Mouse (Mus musculus) midbrain, embryonic 10.5 days (tissue): Measurements from ENCODE around the gene Mttp. TPM values are rescaled to one million over a fixed set of nuclear protein-coding genes. Genes with fewer than 3 reads are reported as not detected.
"Not testable (repeated sequence)": the region's sequence is repeated elsewhere in the genome, so short reads cannot be mapped to it uniquely, and the experiment has no call there.

ENCODE experiments used
- DNase-seq: peaks from one replicate; pipeline ENCODE4 v3.0.0-alpha.2; 2017; ENCODE audit warnings: low spot score
- H3K27ac ChIP-seq: fragments of 300-500 bp; sonication (generic); replicated peaks from 2 replicates; pipeline ENCODE4 v1.5.1; 2016; ENCODE audit warnings: mild to moderate bottlenecking
- H3K27me3 ChIP-seq: fragments of 300-500 bp; sonication (generic); 2 replicates; pipeline ENCODE4 v1.6.1; 2016; ENCODE audit warnings: low read depth, mild to moderate bottlenecking; ENCODE audit not compliant: poor library complexity, severe bottlenecking
- H3K36me3 ChIP-seq: fragments of 300-500 bp; sonication (generic); 2 replicates; pipeline ENCODE4 v1.6.1; 2016; ENCODE audit warnings: mild to moderate bottlenecking, moderate library complexity
- H3K4me1 ChIP-seq: fragments of 300-500 bp; sonication (generic); 2 replicates; pipeline ENCODE4 v1.6.1; 2016
- H3K4me3 ChIP-seq: fragments of 300-500 bp; sonication (generic); 2 replicates; pipeline ENCODE4 v1.5.1; 2016; ENCODE audit warnings: mild to moderate bottlenecking, moderate library complexity
- H3K9me3 ChIP-seq: fragments of 300-500 bp; sonication (generic); replicated peaks from 2 replicates; pipeline ENCODE4 v1.6.1; 2016; ENCODE audit warnings: mild to moderate bottlenecking
- WGBS: fragments of 180-500 bp; shearing (Covaris S2); methylation state at CpG from one replicate; pipeline ENCODE4 v1.1.7; 2016; 5-methylcytosine and 5-hydroxymethylcytosine counted together
- polyA plus RNA-seq: library from polyadenylated mRNA; unstranded; fragments of >200 nt; fragmentation: Nextera tagmentation; extraction: Ambion mirVana; gene quantifications from 2 replicates; pipeline ENCODE4 v1.2.1, GENCODE M21; 2016

Gene Mttp
- polyA plus RNA-seq, 1 experiment from 2014 or later, result 11.3 TPM

DNA sequence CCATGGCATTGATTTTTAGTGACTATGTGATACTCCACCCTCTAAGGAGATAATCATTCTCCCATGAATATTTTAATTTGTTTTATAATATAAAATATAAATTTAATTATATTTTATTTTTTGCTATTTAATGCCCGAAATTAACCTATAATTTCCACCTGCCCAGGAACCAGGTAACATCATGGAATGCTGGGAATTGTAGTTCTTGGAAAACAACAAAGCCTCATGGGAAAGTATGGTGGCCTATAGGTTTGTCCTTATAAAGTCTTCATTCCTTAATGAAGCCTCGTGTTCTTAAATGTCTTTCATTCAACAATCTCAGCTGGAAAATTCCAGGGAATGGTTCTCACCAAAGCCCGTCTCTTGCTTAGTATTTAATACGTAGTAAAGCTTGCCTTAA, 10.3 kb upstream of the Mttp start:
- Histone ChIP-seq H3K4me1 (no peaks in the 10 kb centered on the region), H3K4me3 (no peak overlapping the region), H3K27ac (no peak overlapping the region), H3K36me3 (peaks cover 57% of the 10 kb centered on the region), H3K27me3 (no peaks in the 10 kb centered on the region), H3K9me3 (no peaks in the 10 kb centered on the region)
- no peak for DNase-seq
- WGBS, result 92% methylated on average over 4 of the region's 4 CpGs

DNA sequence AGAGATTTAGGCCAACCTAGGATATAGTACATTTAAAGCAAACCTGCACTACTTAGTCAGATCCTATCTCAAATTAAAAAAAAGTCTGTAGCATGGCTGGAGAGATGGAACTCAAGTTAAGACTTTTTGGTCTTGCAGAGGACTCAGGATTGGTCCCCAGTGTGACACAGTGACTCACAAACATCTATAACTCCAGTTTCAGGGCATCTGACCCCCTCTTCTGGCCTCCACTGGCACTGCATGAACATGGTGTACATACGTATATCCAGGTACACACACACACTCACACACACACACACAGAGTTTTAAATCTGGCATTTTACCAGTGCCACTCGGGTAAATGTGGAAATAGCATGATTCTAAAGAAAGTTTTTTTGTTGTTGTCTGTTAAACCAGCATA, 4.0 kb upstream of the Mttp start:
- H3K4me1 ChIP-seq, result no peaks in the 10 kb centered on the region
- peaks cover 50% of the 10 kb centered on the region for H3K36me3 ChIP-seq
- H3K27me3 ChIP-seq, result no peaks in the 10 kb centered on the region
- no peak overlapping the region for H3K27ac ChIP-seq
- H3K4me3 ChIP-seq, result no peak overlapping the region
- WGBS, result 91% methylated on average over 2 of the region's 2 CpGs
- DNase-seq, result no peak
- no peaks in the 10 kb centered on the region for H3K9me3 ChIP-seq

DNA sequence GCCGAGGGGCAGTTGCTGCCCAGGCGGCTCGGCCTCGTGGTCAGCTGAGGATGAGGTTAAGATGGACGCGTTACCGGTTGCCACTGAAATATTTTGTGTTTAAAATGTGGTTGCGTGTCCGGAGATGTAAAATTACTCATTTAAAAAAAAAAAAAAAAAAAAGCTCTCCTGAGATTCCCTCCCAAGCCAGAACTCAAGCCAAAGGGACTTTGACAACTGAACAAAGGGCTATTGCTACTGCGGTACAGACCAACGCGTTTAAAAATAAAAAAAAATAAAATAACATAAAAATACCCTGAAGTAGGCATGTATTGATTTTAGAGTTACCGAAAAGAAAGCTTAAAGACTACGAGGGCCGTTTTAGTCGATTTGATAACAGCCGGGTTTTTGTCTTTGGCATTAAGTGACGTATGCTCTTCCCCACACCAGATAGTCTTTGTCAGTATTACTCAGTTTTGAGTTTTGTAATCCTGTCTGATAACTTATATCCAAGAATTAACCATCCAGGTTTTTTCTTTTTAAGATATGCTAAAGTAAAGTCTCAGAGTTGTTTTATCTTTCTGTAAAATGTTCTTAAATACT, 617 bp downstream of the Mttp start:
- peaks cover 5% of the 10 kb centered on the region for H3K4me1 ChIP-seq
- H3K27ac ChIP-seq, result peak overlapping the region; percentile 97
- under 1% methylated on average over 18 of the region's 18 CpGs for WGBS
- H3K27me3 ChIP-seq, result no peaks in the 10 kb centered on the region
- no peak for DNase-seq
- peak overlapping the region; percentile 72 for H3K4me3 ChIP-seq
- H3K36me3 ChIP-seq, result peaks cover 10% of the 10 kb centered on the region
- H3K9me3 ChIP-seq, result no peaks in the 10 kb centered on the region

GRCm38 (mm10) chr3:138143315-138144059, 1.3 kb downstream of the Mttp start, which contains the start of gene Trmt10a:
TSS of gene Trmt10a (plus strand) at chr3:138143448.
- peaks cover 5% of the 10 kb centered on the region for H3K4me1 ChIP-seq
- H3K9me3 ChIP-seq, result no peaks in the 10 kb centered on the region
- no peaks in the 10 kb centered on the region for H3K27me3 ChIP-seq
- peak; percentile 98 for DNase-seq
- WGBS, result under 1% methylated on average over 70 of the region's 70 CpGs
- peak within 1 kb of the TSS; percentile 97 for H3K27ac ChIP-seq
- H3K36me3 ChIP-seq, result peaks cover 4% of the 10 kb centered on the region
- peak within 1 kb of the TSS; percentile 72 for H3K4me3 ChIP-seq

GRCm38 (mm10) chr3:138142733-138143314, 1.9 kb downstream of the Mttp start:
- DNase-seq, result no peak
- WGBS, result 9% methylated on average over 12 of the region's 12 CpGs

DNA sequence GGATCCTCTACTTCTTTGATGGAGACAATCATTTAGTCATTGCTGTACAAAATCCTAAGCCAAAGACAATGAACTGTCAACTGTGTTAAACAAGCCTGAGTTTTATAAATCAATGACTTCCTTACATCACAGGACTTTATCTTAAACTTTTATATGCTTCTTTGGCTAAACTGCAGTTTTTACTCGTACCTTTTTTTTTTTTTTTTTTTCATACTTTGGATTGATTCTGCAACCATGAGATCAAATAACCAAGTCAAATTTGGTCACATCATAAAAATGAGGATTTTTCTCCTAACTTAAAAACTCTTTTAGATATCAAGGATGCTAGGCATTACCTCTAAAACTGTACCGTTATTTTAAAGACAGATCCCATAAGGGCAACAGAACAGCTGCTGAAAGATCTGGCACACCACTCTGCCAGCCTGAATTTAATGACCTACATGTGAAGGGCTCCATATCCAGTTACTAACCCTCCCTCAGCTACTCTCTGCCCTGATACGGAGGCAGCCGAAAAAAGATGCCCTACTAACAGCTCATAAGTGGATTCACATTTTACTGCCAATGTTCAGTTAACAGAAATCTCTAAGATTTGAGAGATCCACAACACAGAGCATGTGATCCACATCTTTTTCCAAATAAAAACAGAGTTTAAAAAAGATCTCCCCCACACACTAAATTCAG, 2.6 kb downstream of the Mttp start:
- H3K4me1 ChIP-seq, result peaks cover 5% of the 10 kb centered on the region
- H3K4me3 ChIP-seq, result peak overlapping the region; percentile 72
- no peak for DNase-seq
- WGBS, result 87% methylated on average over 4 of the region's 4 CpGs
- no peaks in the 10 kb centered on the region for H3K9me3 ChIP-seq
- peaks cover 7% of the 10 kb centered on the region; the same call in 1 of the 2 replicates for H3K36me3 ChIP-seq
- H3K27ac ChIP-seq, result peak overlapping the region; percentile 97
- no peaks in the 10 kb centered on the region for H3K27me3 ChIP-seq

More at GRCm38 (mm10) chr3:138142733-138143314, 1.9 kb downstream of the Mttp start:
- Histone ChIP-seq H3K36me3 (peaks cover 7% of the 10 kb centered on the region; the same call in 1 of the 2 replicates), H3K27ac (peak overlapping the region; percentile 97), H3K27me3 (no peaks in the 10 kb centered on the region), H3K4me1 (peaks cover 5% of the 10 kb centered on the region), H3K9me3 (no peaks in the 10 kb centered on the region), H3K4me3 (peak overlapping the region; percentile 72)

DNA sequence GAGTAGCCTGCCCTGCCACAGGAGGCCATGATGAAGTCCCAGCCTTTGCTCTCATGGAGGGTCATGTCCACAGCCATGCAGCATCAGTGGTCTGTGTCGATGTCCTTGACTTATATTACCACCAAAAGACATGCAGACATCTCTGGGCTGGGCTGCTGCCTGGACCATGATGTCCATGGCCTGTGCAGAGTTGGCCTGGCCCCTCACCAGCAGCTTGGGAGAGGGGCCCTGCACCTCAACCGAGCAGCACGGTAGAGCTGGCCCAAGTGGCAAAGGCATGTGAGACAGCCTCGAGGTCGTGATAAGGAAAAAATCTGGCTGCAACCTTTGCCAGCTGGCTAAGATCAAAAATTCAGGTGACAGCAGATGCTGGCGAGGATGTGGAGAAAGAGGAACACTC, 5.1 kb downstream of the Mttp start:
- WGBS, result 95% methylated on average over 6 of the region's 6 CpGs
- DNase-seq, result no peak
- Histone ChIP-seq H3K27me3 (no peaks in the 10 kb centered on the region), H3K4me3 (no peak overlapping the region), H3K36me3 (peaks cover 7% of the 10 kb centered on the region; the same call in 1 of the 2 replicates), H3K9me3 (no peaks in the 10 kb centered on the region), H3K27ac (no peak overlapping the region), H3K4me1 (peaks cover 5% of the 10 kb centered on the region)

GRCm38 (mm10) chr3:138138146-138138545, 6.6 kb downstream of the Mttp start:
- not testable (repeated sequence) for H3K36me3 ChIP-seq, H3K4me3 ChIP-seq, H3K9me3 ChIP-seq, H3K4me1 ChIP-seq, H3K27ac ChIP-seq, DNase-seq, H3K27me3 ChIP-seq
- WGBS, result 95% methylated on average over 13 of the region's 13 CpGs

DNA sequence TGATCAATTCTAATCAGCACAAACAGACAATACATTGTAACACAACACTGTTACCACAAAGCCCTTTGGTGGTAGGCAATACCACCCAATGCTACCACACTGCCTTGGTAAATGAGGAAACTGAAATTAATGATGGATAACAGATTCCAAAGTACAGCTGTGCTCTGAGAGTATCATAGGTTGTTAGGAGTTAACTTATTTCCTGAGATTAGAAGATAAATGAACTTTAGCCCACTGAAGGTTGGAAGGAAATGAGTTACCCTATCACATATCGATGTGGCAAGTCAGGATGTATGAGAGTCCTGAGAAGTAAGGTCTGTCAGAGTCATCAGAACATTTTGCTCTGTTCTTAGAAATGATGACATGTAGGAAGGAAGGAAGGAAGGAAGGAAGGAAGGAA, 10.2 kb downstream of the Mttp start:
- 89% methylated on average over 1 of the region's 1 CpGs for WGBS
- Histone ChIP-seq H3K27ac (no peak overlapping the region), H3K4me1 (peaks cover 12% of the 10 kb centered on the region), H3K27me3 (no peaks in the 10 kb centered on the region), H3K36me3 (peaks cover 7% of the 10 kb centered on the region; the same call in 1 of the 2 replicates), H3K9me3 (no peaks in the 10 kb centered on the region), H3K4me3 (no peak overlapping the region)
- no peak for DNase-seq

DNA sequence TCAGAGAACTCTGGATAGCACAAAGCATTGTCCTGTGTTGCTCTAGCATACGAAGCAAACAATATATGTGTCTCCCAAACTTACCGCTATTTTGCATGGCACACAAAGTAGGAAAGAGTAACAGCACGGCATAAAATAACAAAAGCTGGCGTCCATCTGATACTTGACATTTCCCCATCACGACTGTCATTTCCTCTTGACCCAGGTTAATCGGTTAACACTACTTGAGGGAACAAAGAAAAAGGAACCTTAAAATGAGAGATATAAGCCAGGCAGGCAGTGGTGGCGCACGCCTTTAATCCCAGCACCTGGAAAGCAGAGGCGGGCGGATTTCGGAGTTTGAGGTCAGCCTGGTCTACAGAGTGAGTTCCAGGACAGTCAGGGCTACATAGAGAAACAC, 10.9 kb downstream of the Mttp start:
- Histone ChIP-seq H3K4me1 (peaks cover 12% of the 10 kb centered on the region), H3K27ac (no peak overlapping the region), H3K27me3 (no peaks in the 10 kb centered on the region), H3K4me3 (no peak overlapping the region), H3K9me3 (no peaks in the 10 kb centered on the region), H3K36me3 (peaks cover 7% of the 10 kb centered on the region; the same call in 1 of the 2 replicates)
- WGBS, result 87% methylated on average over 11 of the region's 11 CpGs
- DNase-seq, result no peak

- Histone ChIP-seq H3K4me3 (no peak overlapping the region), H3K9me3 (no peaks in the 10 kb centered on the region), H3K4me1 (peaks cover 12% of the 10 kb centered on the region), H3K27ac (no peak overlapping the region), H3K27me3 (no peaks in the 10 kb centered on the region), H3K36me3 (peaks cover 6% of the 10 kb centered on the region; the same call in 1 of the 2 replicates)
- 89% methylated on average over 8 of the region's 8 CpGs for WGBS
- DNase-seq, result no peak
Observed at GRCm38 (mm10) chr3:138133463-138133862, 11.3 kb downstream of the Mttp start.

DNA sequence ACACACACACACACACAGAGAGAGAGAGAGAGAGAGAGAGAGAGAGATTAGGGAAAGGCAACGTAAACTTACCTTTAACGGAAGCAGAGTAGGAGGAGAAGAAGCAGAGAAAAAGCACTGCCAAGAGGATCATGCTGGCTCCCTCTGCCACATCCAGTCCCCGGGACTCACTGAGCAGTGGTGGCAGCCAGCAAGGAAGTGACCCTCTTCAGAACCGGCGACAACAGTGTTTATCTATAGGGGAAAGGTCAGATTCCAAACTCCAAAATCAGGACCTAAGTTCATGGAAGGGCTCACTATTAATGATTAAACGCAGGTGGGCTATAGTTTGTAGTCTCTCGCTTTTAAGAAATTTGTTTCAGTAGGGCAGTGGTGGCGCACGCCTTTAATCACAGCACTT, 13.6 kb downstream of the Mttp start:
- 56% methylated on average over 9 of the region's 9 CpGs for WGBS
- Histone ChIP-seq H3K36me3 (no peaks in the 10 kb centered on the region), H3K4me1 (peaks cover 21% of the 10 kb centered on the region), H3K27me3 (no peaks in the 10 kb centered on the region), H3K4me3 (no peak overlapping the region), H3K27ac (peak overlapping the region; percentile 61; the same call in 1 of the 2 replicates), H3K9me3 (no peaks in the 10 kb centered on the region)
- no peak for DNase-seq
